Mouse (Mus musculus) inflammation-experienced regulatory T-cells, adult 6 months (primary cell): ENCODE data around the gene Pid1. TPM values are rescaled to one million over a fixed set of nuclear protein-coding genes. Genes with fewer than 3 reads are reported as not detected.
"Not testable (repeated sequence)": the region's sequence is repeated elsewhere in the genome, so short reads cannot be mapped to it uniquely, and the experiment has no call there.

ENCODE experiments used
- ATAC-seq: one replicate; pipeline ENCODE4 v1.8.0; 2017
- polyA plus RNA-seq, 3 experiments: library from polyadenylated mRNA; unstranded; fragments of 100-300 nt; shearing (Covaris generic); gene quantifications; one replicate each; pipeline ENCODE4 v1.2.1; 2017

Gene Pid1
- polyA plus RNA-seq, 3 experiments from 2014 or later = 0.23 to 0.80 (median 0.40) TPM

DNA sequence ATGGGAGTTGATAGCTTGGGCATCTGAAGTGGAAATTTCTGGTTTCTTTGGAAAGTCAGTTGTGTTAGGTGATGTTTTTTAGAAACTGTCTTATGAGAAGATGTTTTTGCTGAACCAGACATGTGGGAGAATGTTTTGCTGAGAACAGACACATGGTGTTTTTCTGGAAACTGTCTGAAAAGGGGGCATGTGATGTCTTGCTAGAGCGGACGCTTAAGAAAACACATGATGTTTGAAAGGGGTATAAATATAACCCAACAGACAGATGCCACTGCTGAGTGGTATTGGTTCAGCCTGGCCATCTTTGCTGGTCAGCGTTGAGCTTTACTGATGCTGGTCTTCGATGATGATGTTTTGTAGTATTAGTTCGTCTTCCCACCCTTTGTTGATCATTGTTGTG lies 6.8 kb downstream of the Pid1 start:
- no peak for ATAC-seq

DNA sequence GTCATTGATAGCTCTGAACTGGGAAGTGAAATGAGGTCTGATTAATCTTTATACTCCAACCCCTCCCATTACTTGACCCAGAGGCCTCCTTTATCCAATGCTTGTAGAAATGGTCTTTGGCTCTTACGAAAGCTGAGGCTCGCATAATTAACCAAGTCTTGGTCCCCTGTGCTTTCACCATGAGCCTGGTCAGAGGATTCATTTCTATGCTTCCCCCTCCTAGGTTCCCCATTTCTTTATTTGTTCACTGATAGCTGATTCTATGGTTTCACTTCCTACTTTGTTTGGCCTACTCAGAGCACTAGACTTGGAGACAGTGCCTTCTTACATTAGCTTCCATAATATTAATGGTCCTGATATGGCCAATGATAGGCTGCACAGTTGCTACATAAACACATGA lies 13.7 kb downstream of the Pid1 start:
- ATAC-seq = no peak

- no peak for ATAC-seq
Measured at GRCm38 (mm10) chr1:84347796-84348476, 16.0 kb downstream of the Pid1 start.

DNA sequence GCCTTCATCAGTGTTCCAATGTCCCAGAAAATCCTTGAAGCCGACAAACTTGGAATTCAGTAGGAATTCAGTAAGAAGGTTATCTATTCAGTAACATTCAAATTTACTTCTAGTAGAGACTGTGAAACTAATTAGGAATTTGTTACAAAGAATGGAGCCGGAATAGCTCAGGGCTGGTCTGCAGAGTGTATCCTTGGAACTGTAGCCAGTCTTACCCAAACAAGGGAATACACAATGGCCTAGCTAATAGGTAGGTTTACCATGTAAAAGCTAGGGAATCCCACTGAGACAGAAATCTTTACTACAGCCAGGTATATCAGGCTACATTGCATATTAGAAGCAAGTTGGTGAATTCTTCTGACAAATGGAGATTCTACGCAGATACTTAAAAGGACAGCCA lies 31.2 kb downstream of the Pid1 start:
- not testable (repeated sequence) for ATAC-seq

DNA sequence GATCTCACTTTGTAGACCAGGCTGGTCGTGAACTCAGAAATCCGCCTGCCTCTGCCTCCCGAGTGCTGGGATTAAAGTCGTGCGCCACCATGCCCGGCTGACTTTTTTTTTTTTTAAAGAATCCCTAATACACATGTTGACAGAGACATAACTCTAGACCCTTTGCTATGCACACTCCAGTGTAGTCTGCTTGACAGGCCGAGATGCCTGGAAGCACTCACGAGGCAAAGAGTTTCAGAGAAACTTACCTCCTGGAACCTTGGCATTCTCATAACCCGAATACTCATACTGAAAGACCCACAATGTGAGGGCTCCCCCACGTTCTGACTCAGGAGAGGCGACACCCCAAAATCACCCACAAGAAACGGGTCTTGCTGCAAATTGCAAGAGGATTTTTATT lies 32.1 kb downstream of the Pid1 start:
- not testable (repeated sequence) for ATAC-seq

GRCm38 (mm10) chr1:84325309-84325708 lies 38.7 kb downstream of the Pid1 start:
- no peak for ATAC-seq

DNA sequence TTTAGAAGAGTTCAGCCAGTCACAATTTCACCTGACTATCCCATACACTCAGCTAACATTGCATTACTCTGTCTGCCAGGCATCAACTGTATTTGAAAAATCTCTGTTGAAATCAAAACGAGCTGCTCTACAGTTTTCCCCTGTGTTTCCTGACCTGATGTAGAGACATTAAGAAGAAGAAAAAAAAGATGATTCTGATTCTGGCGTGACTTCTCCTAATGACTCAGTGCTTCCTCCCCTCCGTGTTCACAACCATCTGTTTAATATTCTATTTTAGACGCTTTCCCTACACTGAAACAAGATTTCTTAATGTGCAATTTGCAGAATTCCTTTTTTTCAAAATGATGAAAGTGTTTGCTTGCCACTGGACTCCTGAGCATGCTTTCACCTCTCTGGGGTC lies 42.7 kb downstream of the Pid1 start:
- no peak for ATAC-seq

- peak; percentile 28 for ATAC-seq
Measured at GRCm38 (mm10) chr1:84318569-84318968, 45.4 kb downstream of the Pid1 start.

DNA sequence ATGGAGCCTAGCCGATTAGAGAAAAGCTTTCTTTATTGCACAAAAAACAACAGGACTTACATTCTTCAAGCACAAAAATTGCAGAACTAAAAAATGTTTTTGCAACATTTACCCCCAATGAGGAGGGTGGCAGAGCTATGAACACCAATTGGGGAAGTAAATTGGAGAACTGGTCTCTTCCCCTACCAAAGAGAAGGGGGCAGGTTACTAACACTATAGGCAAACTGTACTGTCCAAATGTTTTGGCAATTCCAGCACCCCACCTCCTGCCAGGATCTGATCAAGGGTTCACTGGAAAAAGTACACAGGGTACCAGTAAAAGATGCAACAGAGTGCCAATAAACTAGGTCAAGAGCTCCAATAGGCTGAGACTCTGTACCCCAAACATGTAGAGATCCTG lies 46.2 kb downstream of the Pid1 start:
- ATAC-seq = no peak

DNA sequence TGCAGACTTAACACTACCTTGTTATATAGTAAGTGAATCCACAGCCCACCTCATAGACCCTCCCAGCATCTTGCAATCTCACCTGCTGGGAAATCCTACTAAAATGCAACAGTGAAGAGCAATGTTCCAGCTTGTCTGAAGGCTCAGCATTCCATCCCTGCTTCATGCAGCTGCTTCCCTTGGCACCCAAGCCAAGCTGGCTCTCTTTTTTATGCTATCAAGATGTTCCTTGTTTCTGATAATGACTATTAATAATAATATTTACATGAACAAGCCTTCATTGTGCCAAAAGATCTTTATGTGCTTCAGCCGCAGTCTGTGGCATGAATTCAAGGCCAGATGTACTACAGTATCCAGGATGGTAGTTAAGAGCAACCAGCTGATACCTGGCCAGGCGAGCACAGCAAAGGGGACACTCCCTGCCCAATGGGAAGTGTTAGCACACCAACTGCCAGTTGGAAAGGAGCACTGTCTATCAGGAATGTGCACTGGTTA lies 54.0 kb downstream of the Pid1 start:
- no peak for ATAC-seq

DNA sequence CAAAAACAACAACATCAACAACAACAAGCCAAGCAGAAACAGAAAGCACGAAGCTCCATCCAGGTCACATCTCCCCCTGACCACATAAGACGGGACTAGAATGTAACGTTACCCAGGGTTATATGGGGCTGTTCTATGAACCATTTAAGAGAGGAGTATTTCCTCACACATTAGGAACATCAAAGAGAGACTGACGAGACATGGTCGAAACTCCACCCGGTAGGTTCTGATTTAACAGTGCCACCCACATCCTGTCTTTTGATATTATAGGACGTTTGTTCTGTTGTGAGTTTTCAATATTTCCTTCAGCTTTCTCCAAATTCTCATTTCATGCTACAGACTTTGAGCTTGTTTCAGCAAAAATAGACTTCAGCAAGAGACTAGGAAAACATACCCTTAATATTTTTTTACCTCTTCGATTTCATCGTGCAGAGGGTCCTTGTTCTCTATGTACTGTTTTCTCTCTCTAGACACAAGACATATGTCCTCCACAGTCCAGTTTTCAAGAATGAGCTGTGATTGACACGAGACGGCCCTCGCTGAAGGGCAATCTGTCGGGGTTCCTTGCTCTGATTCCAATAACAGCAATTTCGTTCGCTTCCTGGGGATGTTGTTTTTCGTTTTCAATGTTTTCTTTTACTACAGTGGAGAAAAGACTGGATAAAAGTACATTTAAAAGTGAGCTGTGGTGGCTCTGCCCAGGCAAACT lies 58.1 kb downstream of the Pid1 start:
- ATAC-seq = peak; percentile 68

DNA sequence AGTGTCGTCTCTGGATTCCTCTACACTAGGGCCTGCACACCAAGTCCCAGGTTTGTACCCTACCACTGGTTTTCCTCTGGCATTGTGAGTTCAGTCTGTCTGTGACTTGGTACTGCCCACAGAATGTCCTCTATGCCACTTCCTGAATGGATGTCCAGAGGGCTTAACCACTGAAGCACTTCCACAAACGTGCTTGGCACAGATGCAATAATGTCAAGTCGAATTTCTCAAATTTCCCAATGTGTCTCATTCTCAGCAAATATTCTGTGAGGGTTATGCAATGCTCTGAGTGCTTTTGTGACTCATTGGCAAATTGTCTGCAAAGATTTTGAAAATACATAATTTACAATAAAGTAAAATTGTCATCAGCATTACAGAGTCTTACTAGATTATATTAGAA lies 61.2 kb downstream of the Pid1 start:
- no peak for ATAC-seq

GRCm38 (mm10) chr1:84299719-84300118 lies 64.3 kb downstream of the Pid1 start:
- no peak for ATAC-seq

DNA sequence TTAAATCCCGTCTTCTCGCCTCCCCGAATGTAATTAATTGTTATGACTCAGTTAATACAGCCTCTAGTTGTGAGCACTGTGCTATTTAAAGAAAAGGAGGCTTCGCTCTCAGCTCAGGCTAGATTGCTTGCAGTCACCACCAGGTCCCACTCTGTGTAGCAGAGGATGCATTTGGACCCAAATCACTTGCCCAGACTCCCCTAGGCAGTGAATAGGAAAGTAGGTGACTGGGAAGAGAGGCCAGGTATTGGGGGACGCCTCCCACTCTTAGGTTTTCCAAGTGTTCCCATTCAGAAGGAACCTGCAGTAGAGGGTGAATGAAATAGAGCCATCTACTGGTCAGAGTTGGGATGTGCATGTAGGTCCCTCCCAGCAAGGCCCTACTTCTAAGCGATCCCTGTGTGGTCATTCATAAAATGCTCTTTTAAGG lies 77.3 kb downstream of the Pid1 start:
- ATAC-seq = no peak

DNA sequence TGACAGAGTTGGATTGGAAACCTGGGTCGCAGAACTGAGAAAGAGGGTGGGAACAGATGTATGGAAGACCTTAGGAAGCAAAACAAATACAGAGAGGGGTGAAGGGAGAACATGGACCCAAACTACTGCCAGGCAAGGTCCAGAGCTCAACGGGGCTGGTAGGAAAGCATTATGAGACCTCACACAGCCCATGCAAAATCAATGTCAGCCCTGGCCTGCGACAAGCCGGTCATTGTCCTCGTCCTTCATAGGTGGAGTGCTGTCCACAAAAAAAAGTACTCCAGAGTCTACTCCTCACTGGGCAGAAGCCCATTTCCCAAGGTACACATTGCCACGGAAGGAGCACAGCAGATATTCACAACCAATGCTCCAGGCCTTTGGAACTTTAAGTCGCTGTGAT lies 78.4 kb downstream of the Pid1 start:
- ATAC-seq = no peak

- ATAC-seq = no peak
Measured at GRCm38 (mm10) chr1:84284293-84285068, 79.5 kb downstream of the Pid1 start.

DNA sequence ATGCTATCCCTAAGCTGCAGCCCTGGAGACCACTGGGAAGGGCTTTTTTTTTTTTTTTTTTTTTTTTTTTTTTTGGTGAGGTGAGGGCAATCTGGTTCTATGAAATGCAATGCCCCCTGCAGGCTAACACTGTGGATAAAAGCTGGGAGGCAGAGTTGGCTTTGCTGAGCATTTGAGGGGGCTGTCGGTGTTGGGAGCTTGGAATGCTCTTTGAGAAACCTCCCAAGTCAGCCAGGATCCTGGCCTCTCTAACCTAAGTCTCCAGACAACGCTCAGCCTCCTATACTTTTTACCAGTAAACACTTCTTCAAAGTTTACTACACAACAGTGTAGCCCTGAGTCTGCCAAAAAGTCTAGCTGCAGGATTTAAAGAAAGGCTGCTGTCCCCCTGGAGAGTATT lies 80.9 kb downstream of the Pid1 start:
- no peak for ATAC-seq

GRCm38 (mm10) chr1:84280171-84280570 lies 83.8 kb downstream of the Pid1 start:
- ATAC-seq = no peak

GRCm38 (mm10) chr1:84278359-84279255 lies 85.4 kb downstream of the Pid1 start:
- ATAC-seq = no peak

- no peak for ATAC-seq
Measured at GRCm38 (mm10) chr1:84272951-84273350, 91.0 kb downstream of the Pid1 start.

GRCm38 (mm10) chr1:84271712-84272200 lies 92.2 kb downstream of the Pid1 start:
- no peak for ATAC-seq

- ATAC-seq = no peak
Measured at GRCm38 (mm10) chr1:84257656-84258055, 106.3 kb downstream of the Pid1 start.
